Mouse (Mus musculus): ENCODE data around the gene Prkar1b.
A peak's percentile ranks its signal among the peaks of the same experiment; 100 is the strongest.

Gene Prkar1b

DNA sequence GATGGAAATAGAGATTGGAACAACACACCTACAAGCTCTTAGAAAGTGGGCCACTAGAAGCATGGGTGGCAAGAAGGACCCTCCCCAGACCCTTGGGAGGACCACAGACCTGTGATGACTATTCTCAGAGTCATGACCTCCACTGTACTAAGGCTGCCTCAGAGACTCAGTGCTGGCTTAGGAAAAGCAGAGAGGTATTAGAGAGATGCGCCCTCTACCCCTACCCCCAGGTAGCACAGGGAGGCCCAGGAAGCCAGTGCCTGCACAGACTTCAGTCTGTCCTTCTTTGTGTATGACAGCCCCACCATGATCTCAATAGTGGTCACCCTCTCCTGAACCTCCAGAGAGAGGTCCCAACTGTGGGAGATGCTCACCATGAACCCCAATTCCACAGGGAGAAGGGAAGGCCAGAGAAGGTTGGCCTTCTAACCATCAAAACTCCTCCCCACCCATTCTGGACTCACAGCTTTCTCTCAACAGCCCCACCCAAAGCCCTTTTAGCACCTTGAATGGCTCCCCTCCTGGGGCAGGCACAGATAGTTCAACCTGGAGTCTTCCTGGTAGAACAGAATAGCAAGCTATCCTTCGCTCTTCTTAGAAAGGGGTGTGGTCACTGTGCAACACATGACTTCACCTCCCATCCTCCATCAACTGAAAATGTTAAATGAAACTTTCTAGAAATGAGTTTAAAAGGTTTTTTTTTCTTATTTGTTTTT, 39.5 kb downstream of the Prkar1b start:
- DNase-seq (ENCODE audit: low read depth, low spot score) = no peak

DNA sequence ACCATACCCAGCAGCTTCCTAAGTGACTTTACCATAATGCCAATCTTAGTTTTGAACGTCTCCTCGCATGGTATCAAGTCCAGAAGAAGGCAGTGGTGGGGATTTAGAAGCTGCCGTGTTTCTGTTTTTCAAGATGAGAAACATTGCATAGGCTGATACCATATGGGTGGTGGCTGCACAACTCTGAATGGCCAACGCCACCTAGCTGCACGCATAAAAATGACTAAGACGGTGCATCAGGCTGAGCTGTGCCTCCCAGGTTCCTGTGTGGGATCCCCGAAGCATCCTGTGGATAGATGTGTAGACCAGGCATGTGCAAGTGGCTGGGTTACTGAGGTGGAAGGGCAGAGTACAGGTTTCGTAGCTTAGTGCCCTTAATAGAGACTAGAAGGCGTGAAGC, 42.0 kb downstream of the Prkar1b start:
- no peak for DNase-seq (ENCODE audit: low read depth, low spot score)

DNA sequence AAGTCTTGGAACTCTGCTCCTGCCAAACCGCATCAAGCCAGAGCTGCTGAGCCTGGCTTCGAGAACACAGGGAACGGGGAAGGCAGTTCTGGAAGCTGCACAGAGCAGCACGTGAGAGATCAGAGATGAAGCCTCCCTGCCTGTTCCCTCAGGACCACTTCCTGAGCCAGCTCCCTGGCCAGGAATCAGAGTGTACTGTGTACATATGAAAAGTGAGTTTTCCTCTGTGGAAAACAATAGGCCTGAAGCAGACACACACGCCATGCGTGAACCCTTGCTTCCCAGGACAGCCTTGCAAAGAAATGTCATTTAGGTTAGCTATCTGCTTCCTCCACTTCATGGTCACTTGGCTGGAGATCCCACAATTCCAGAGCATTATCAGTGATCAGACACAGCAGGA, 48.0 kb downstream of the Prkar1b start:
- no peak for DNase-seq (ENCODE audit: low read depth, low spot score)

DNA sequence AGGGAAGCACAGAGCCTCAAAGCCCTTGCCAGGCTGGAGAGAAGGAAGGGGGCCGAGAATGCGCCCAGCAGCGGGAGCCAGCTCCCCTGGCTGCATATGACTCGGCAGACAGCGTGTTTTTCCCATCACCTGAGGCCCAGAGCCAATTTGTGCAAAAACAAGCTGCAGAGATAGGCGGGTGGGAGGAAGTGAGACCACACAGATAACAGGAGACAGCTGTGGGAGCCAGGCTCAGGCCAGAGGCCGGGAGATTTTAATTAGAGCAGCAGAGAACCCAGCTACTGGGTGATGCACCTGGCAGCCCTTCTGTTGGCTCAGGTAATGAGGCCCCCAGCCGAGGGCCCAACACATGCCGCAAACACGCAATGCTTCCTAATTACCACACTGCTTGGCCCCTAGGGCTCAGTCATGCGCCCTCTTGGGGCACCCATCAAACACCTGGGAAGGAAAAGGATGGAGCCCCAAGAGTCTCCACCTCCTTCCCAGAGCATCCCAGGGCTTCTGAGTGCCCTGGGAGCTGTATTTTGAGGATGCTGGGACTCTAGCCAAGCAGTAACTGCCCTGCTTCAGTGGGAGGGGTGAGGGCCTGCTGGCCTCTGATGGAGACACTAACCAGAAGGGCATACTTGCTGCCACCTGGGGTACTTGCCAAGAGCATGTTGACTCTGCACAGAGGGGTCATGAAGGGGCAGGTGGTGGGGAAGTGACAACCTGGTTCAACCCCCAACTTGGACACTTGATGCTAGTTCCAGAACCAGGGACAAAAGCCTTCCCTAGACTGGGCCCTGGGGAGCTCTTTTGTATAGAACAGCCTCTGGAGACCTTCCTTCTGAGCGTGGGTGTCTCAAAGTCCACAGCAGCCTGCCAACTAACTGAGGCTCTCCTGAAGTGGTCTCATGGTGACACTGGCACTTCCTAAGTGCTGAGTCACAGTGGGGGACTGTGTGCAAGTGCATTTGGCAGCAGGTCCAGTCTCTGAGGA, 50.5 kb downstream of the Prkar1b start:
- no peak for DNase-seq (ENCODE audit: low read depth, low spot score)

DNA sequence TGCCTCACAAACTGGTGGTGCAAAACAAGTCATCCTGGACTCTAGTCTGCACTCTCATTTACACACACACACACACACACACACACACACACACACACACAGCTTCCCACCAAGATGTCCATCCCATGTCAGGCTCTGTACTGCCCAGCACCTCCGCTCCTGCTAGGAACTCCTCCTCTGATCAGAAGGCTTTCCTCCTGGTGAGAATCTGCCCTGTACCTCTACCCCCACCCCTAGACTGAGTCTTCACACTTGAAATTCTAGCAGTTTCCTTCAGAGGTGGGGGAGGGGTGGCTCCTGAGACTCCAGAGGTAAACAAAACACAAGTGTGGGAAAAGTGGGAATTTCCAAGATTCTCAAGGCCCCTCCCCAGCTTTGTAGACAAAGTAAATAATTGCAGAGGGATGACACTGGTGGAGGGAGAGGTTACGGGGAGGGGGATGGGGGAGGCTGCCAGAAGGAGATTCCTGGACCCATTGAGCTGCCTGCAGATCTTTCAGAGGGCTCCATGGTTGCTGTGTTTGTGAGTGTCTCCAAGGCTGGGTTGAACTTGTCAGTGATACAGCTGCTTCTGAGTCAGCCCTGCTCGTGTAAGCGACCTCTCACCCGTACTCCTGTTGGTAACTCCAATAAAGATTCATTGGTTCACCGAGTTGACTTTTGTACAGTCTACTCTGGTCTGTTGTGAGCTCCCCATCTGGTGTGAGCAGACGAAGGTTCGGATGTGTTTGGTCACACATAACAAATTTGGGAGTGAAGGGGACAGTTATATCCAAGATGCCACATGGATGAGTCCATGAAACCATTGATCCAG, 54.3 kb downstream of the Prkar1b start:
- DNase-seq (ENCODE audit: low read depth, low spot score) = no peak

DNA sequence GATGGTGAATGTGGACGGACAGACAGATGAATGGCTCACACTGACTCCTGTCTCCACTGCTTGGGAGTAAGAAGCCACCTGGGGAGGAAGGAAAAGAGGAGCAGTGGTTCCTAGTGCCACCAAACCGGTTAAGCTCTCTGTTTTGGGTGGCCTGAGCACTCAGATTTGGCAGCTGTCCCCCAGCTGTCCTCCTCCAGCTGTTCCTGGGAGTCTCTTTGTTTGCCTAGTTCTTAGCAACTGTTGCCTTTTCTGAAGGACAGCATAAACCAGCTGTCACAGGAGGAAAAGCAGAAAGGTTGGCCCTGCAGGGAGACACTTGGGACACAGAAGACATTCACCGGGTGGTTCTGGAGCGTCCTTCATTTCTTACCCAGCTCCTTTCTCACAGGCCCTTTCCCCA, 56.3 kb downstream of the Prkar1b start:
- DNase-seq (ENCODE audit: low read depth, low spot score) = no peak

DNA sequence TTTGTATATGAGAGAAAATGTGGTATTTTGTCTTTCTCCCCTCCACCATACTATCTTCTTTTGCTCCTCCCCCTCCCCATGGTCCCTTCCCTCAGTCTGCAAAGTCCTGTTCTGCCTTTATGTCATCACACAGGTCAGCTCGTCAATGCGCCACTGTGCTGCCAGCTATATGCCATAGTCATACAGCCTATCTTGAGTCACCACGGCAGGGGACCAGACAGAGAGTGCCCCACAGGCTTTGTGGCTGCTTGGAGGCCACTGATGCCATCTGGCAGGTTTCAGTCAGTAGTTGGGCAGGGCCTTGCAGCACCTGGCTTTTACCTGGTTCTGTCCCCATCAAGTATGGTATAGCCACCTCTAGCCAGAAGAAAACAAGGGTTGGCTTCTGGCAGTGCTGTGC, 58.1 kb downstream of the Prkar1b start:
- DNase-seq (ENCODE audit: low read depth, low spot score) = no peak

DNA sequence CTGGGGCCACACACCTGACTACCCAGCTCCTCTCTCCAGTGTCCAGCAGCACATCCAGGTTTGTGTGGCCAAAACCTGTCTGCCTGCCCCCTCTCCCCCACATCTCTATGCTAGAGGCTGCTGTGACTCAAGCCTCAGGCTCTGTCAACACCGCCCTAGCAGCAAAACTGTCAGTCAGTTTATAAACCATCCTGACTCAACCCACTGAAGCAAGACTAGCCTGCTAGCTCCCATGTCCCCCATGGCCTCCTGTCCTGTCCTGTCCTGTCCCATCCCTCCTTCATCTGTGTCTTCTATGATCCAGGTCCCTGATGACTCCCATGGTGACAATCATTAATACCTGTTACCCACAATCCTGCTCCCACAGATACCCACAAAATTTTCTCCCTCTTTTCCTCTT, 59.6 kb downstream of the Prkar1b start:
- DNase-seq (ENCODE audit: low read depth, low spot score) = no peak

DNA sequence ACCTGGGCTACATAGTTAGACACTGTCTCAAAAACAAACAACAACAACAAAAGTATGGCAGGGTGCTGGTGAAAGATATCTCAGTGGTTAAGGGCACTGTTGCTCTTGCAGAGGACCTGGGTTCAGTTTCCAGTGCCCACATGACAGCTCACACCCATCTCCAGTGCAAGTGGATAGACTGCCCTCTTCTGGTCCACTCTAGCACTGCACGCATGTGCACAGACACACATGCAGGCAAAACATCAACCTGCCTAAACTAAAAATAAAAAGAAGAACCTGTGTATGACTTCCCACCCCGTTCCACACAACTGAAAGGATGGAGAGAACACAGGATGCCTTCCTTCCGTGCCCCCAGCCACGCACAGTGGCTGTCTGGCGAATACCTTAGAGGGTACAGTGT, 61.6 kb downstream of the Prkar1b start:
- no peak for DNase-seq (ENCODE audit: low read depth, low spot score)

DNA sequence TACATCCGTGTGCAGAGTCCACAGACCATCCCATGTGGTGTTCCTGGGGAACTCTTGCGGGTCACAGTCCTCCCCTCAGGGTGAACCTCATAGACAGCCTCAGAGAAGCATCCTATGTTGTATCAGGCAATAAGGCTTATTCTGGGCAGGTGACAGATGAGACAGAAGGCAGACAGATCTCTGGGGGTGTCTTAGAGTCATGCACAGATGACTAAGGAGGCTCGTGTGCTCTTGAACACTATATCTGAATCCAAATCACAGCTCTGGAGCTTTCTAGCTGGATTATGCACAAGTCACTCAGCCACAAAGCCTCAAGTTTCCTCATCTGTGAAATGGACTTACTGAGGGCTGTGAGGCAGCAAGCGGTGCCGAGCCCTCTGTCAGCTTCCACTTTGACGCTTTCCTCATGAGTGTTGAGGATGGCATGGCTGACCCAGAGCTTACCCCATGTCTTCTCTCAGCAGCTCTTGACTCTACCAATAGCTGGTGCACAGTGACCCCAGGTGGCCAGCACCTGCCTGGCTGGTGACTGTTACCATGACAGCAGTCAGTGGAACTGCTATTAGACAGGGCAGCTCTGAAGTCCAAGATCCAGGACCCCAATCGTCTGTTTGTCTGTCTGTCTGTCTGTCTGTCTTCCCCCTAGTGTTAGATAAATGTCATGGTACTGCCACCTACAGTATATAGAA, 64.8 kb downstream of the Prkar1b start:
- DNase-seq (ENCODE audit: low read depth, low spot score) = peak; percentile 58

DNA sequence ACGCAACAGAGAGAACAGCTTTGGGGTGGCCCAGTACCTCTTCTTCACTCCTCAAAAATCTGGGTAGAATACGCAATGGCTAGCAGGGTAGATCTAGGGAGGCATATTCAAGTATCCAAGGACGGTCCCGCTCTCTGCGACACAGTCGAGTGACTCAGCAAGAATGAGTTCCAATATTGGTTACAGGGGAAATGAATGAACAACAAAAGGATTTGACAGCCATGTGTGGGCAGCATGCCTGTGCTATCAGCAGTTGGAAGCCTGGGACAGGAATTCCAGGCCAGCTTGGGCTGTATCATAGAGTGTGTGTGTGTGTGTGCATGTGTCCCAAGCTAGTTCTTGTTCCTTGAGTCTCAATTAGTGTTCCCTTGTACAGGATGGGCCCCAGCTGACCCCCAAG, 65.5 kb downstream of the Prkar1b start:
- DNase-seq (ENCODE audit: low read depth, low spot score) = no peak

DNA sequence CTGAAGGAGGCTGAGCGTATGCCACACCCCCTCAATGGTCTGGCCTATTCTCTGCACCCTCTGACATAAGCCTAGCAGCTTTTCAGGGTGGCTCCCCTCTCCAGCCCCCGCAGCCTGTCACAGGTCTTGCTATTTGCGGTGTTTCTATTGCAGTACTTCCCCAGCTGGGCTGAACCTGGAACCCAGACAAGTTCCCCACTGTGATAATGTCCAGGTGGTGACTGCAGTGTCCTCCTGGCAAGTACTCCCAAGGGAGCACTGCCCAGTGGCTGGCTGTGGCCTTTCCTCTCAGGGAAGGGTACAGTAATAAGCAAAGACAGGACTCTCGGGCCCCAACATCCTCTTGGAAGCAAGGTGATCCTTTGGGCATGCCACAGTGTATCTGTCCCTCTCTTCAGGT, 66.0 kb downstream of the Prkar1b start:
- no peak for DNase-seq (ENCODE audit: low read depth, low spot score)

DNA sequence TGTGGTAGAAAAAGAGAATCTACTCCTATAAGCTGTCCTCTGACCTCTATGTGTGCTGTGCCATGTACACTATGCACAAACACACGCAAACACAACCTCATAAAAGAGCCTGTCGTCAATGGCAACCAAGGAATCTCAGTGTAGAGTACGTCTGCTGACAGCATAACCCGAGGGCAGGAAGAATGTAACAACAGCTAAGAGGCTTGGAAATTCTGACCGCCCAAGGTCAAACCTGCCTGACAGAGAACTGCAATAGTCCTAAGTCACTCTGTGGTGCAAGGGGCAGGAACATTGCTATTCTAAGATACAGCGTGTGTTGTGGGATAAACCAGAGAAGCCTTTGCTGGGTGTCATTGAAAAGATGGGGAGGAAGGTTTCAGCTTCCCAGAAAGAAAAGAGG, 68.4 kb downstream of the Prkar1b start:
- no peak for DNase-seq (ENCODE audit: low read depth, low spot score)

DNA sequence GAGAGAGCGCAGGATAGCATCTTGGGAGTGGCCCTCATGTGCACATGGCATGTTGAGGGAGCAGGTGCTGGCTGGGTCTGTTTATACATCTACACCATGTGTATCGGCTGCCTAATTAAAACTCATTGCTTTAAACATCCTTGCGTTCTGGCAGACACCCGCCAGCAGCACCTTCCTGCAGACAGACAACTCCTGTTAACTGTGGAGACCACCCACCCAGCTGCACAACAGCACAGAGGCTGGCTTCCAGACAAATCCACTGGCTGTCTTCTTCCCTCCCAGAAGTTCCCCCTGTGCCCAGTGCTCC, 71.7 kb downstream of the Prkar1b start:
- DNase-seq (ENCODE audit: low read depth, low spot score) = no peak

DNA sequence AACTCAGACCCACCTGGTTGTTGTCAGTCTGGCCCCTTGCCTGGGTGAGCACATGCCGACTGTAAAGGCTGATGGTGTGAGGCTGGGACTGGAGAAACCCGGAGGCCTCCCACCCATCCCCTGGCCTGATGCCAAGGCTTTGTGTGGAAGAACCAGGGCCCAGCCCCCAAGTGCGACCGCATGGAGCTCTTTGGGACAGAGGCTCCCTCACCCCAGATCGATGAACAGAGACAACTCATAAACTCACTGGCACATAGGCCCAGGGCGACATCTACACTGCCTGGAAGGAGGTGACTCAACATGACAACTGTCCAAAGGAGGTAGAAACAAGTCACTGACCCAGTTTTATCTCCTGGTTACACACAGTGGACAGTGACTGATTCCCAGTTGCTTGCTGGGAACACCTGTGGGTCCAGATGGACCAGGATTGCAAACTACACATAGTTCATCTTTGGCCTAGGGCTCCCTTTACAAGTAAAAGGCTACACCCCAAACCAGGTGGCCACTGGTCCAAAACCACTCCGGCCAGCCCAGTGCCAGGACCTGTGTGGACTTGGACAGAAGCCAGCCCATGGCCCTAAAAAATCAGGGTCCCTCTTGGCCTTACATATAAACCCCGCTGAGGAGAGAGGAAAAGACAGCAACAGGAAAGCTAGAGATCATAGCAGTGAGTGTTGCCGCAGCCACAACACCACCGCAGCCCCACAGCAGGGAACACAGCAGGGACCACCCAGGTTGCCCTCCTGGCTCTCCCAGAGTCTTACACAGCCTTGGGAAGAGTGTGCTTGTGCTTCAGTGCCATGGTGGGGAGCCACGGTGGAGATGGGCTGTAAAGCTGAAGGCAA, 72.3 kb downstream of the Prkar1b start:
- no peak for DNase-seq (ENCODE audit: low read depth, low spot score)

DNA sequence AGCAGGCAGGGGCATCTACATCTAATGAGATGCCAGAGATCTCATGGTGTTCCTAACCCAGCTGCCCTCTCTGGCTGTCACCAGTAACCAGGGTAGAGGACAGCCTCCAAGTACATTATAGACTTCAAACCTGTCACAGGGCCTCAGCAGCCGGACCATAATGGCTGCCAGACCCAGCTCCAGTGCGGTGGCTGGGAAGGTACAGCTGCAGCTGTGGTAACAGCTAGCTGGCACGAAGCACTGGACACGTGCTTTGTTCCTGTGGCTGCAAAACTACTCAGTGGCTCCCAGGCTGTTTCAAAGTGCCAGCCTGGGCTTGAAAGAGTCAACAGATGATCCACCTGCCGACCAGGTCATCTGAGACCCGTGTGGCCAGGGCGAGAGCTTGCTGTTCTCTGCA, 73.4 kb downstream of the Prkar1b start:
- no peak for DNase-seq (ENCODE audit: low read depth, low spot score)

DNA sequence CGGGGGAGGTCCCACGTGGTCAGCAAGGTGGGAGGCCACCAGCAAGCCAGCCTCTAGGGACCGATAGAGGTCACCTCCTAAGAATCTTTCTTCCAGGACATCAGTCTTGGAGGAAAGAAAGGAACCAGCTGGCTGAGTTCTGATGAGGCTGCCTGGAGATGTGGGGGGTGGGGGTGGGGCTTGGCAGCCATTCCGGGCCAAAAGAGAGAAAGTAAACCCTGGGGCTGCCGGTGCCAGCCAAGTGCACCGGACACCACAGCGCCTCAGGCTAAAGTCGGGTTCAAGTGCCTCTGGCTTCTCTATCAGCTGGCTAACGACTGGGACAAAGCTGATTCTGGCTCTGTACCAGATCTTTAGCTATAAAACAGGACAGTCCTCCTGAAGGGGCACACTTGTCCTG, 74.0 kb downstream of the Prkar1b start:
- no peak for DNase-seq (ENCODE audit: low read depth, low spot score)

DNA sequence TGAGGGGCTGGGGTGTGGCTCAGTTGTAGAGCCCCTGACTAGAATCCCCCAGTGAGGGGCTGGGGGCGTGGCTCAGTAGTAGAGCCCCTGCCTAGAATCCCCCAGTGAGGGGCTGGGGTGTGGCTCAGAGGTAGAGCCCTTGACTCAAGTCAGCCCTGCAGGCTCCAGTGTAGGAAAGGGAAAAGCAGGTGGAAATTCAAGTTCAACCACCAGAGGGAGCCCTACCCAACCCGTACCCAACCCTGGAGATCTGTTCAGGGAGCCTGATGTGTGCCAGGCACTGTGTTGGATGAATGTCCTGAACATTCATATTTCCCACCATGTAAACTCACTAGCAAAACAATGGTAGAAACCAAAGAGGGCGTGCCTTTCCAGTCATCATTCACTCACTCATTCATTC, 74.7 kb downstream of the Prkar1b start:
- peak; percentile 52 for DNase-seq (ENCODE audit: low read depth, low spot score)

DNA sequence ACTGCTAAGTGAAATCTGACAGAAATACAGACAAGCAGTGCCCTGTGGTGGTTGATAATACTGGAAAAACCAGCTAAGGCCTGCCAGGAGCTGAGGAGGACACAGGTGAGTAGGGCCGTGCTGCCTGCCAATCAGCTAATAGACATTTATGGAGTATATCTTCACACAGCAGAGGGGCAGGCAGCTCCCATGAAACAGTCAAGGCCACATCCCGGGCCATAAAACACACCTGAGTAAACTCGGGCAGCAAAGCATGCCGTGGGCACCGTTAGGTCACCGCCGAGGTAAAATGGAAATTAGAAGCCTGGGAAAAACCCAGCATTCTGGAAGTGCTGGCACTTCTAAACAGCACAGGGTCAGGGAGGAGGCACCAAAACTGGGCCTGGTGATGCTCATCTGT, 75.8 kb downstream of the Prkar1b start:
- no peak for DNase-seq (ENCODE audit: low read depth, low spot score)

DNA sequence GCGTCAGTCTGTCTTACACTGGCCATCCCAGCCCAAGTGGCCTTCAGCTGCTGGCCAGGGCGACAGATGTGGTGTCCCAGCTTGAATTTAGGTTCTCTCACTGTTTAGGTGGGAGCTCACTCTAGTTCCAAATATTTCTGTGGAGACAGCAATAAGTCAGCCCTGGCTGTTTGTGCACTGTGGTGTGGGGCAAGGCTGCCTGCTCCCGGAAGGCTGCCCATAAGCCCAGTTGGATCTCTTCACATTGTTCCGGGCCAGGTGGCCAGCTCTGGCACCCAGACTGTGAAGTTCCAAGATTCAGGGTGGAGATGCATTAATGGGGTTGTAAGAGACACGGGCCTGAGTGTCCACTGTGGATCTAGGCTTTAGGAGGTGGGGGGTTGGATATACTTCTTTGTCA, 76.9 kb downstream of the Prkar1b start:
- DNase-seq (ENCODE audit: low read depth, low spot score) = no peak
